Mouse (Mus musculus) cerebellum, adult 2 months (tissue): Measurements from ENCODE around the gene Cchcr1.

Experiments
- CTCF ChIP-seq: fragments of 200-500 bp; IDR thresholded peaks from 2 replicates; pipeline ENCODE4 v1.5.1; 2011; ENCODE audit warnings: low read depth, mild to moderate bottlenecking, control low read depth, low read length, moderate library complexity, borderline replicate concordance; ENCODE audit not compliant: insufficient read depth
- POLR2A ChIP-seq: fragments of 200-500 bp; IDR thresholded peaks from 2 replicates; pipeline ENCODE4 v1.6.1; 2011; ENCODE audit warnings: low read length, control low read depth, borderline replicate concordance; ENCODE audit not compliant: insufficient read depth

- no peak for TF ChIP-seq CTCF
- no peak for TF ChIP-seq POLR2A
Observed at GRCm38 (mm10) chr17:35554761-35555397, 38.0 kb downstream of the Cchcr1 start.
